ENCODE assay signal across 8 mouse cellular contexts in the genomic region with DNA sequence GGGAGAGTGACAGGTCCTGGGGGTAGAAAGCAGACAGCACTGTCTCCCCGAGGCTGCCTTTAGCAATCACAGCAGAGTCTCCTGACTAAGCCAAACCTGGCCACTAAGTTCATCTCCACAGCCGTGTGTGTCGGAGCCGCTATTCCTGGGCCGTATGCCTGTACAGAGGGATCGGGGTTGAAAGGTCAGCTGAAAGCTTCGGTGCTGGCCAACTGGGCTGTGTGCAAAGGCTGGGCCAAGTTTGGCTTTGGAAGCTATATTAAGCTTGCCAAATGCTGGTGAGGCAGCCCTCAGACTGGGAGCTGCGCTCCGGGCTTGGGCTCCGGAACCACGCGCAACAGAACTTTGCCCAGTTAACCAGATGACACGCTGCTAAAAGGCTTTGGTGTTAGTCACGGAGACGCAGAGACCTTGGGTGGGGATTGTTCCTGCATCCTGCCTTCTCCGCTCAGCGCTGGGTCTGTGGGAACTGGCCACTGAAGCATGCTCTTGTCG. TPM values are rescaled to one million over a fixed set of nuclear protein-coding genes. Genes with fewer than 3 reads are reported as not detected.
DNase-seq lines count a peak whose midpoint lies in the region; ATAC-seq lines count a peak whose summit lies in the region.

No protein-coding gene starts in this region.

- 64% methylated on average over 18 of the region's 18 CpGs for WGBS in heart, embryonic 11.5 days (ENCODE audit: insufficient replicate concordance)
- WGBS in heart, embryonic 16.5 days = 59% methylated on average over 18 of the region's 18 CpGs
- WGBS in liver, embryonic 13.5 days (ENCODE audit: insufficient replicate concordance) = 66% methylated on average over 18 of the region's 18 CpGs

- no peak overlapping the region for H3K27ac ChIP-seq in heart, embryonic 11.5 days (ENCODE audit: low read depth, low read length)
- H3K27ac ChIP-seq in heart, embryonic 16.5 days (ENCODE audit: low read length) = no peak overlapping the region
- no peak overlapping the region for H3K27ac ChIP-seq in liver, embryonic 13.5 days

- no peak for ATAC-seq in heart, embryonic 11.5 days (replicated peaks; ENCODE audit: insufficient number of reproducible peaks, low FRiP score, low TSS enrichment)
- peak; percentile 49 for ATAC-seq in heart, embryonic 16.5 days (replicated peaks; ENCODE audit: extremely low read depth, insufficient read depth, low FRiP score)
- ATAC-seq in liver, embryonic 13.5 days (ENCODE audit: low read depth) = peak; percentile 53; the same call in 1 of the 2 replicates
- no peak for ATAC-seq in granulocyte monocyte progenitor cell, adult 5-6 weeks (replicated peaks; ENCODE audit: poor library complexity, severe bottlenecking)

- H3K4me3 ChIP-seq in heart, embryonic 11.5 days (ENCODE audit: low read depth, low read length) = no peak overlapping the region
- no peak overlapping the region for H3K4me3 ChIP-seq in heart, embryonic 16.5 days (ENCODE audit: low read length)
- H3K4me3 ChIP-seq in liver, embryonic 13.5 days (replicated peaks) = no peak overlapping the region

- H3K36me3 ChIP-seq in heart, embryonic 11.5 days (ENCODE audit: control insufficient read depth, insufficient read depth, low read length) = no peaks in the 10 kb centered on the region
- no peaks in the 10 kb centered on the region for H3K36me3 ChIP-seq in heart, embryonic 16.5 days (ENCODE audit: control insufficient read depth, insufficient read depth)
- no peaks in the 10 kb centered on the region for H3K36me3 ChIP-seq in liver, embryonic 13.5 days

- DNase-seq in heart, adult 11 months = peak; percentile 98
- DNase-seq in adrenal gland, postnatal 25 days = peak; percentile 18
- no peak for DNase-seq in liver, embryonic 13.5 days
- DNase-seq in thymus, postnatal 4 days = no peak
- DNase-seq in left cerebral cortex, postnatal 36 days (ENCODE audit: low spot score in 2 of 2) = no peak

- H3K9ac ChIP-seq in heart, embryonic 11.5 days (ENCODE audit: low read depth, low read length) = no peak overlapping the region
- no peak overlapping the region for H3K9ac ChIP-seq in heart, embryonic 16.5 days (ENCODE audit: low read length)
- no peak overlapping the region for H3K9ac ChIP-seq in liver, embryonic 13.5 days

- no peaks in the 10 kb centered on the region for H3K27me3 ChIP-seq in heart, embryonic 11.5 days (ENCODE audit: control insufficient read depth, insufficient read depth, low read length)
- H3K27me3 ChIP-seq in heart, embryonic 16.5 days (ENCODE audit: control insufficient read depth, insufficient read depth, low read length) = no peaks in the 10 kb centered on the region
- no peaks in the 10 kb centered on the region for H3K27me3 ChIP-seq in liver, embryonic 13.5 days

- H3K4me1 ChIP-seq in heart, embryonic 11.5 days (ENCODE audit: control insufficient read depth, insufficient read depth, low read length) = no peaks in the 10 kb centered on the region
- H3K4me1 ChIP-seq in heart, embryonic 16.5 days (ENCODE audit: control insufficient read depth, insufficient read depth, low read length) = no peaks in the 10 kb centered on the region
- H3K4me1 ChIP-seq in liver, embryonic 13.5 days (replicated peaks) = no peaks in the 10 kb centered on the region

- intact Hi-C loops in left cerebral cortex, postnatal 36 days (cut with DNase I) = no loop called here

- H3K9me3 ChIP-seq in heart, embryonic 11.5 days (replicated peaks; ENCODE audit: control insufficient read depth, low read length) = no peaks in the 10 kb centered on the region
- no peaks in the 10 kb centered on the region for H3K9me3 ChIP-seq in heart, embryonic 16.5 days (replicated peaks; ENCODE audit: control insufficient read depth, low read length)
- no peaks in the 10 kb centered on the region for H3K9me3 ChIP-seq in liver, embryonic 13.5 days (replicated peaks)

- H3K4me2 ChIP-seq in heart, embryonic 11.5 days = no peak overlapping the region
- no peak overlapping the region for H3K4me2 ChIP-seq in heart, embryonic 16.5 days (ENCODE audit: low read depth, low read length)
- no peak overlapping the region for H3K4me2 ChIP-seq in liver, embryonic 13.5 days

RNA-seq across cellular contexts. Expression of a gene that starts 19.9 kb away (rescaled TPM):
- 2.2 and 3.4 TPM in 2 replicates for polyA plus RNA-seq in heart, embryonic 11.5 days (2014; fragmentation: Nextera tagmentation; extraction: Ambion mirVana)
- 2.8 and 3.8 TPM in 2 replicates for total RNA-seq in adrenal gland, postnatal 25 days (2021)
- polyA plus RNA-seq in heart, embryonic 16.5 days (2015; fragmentation: Nextera tagmentation; extraction: Ambion mirVana) = 1.3 and 1.5 TPM in 2 replicates
- polyA plus RNA-seq in liver, embryonic 13.5 days (2015; fragmentation: Nextera tagmentation; extraction: Ambion mirVana) = 0.52 and 0.63 TPM in 2 replicates
- not detected in 2 replicates for total RNA-seq in granulocyte monocyte progenitor cell, adult 5-6 weeks (2014; fragmentation: Nextera tagmentation)
- total RNA-seq in granulocyte monocyte progenitor cell, adult 5-6 weeks (2017) = not detected in 2 replicates
- 10 to 100 TPM in 1 of 2 experiments, 1 to 10 TPM in 1; 9.0 to 10.5 TPM for total RNA-seq in left cerebral cortex, postnatal 36 days (2021)

Comparison
In these comparisons a context has a peak if more than half of its experiments do, and no peak if none do; other contexts are left out.
1. ATAC-seq: peak in heart, embryonic 16.5 days (single experiment) and liver, embryonic 13.5 days (single experiment); none in heart, embryonic 11.5 days (single experiment) and granulocyte monocyte progenitor cell, adult 5-6 weeks (single experiment).
2. DNase-seq: peak in heart, adult 11 months (single experiment) and adrenal gland, postnatal 25 days (single experiment); none in liver, embryonic 13.5 days (single experiment), thymus, postnatal 4 days (single experiment) and left cerebral cortex, postnatal 36 days (0 of 2).